Mouse (Mus musculus): ENCODE measurements around the gene Manf. TPM values are rescaled to one million over a fixed set of nuclear protein-coding genes. Genes with fewer than 3 reads are reported as not detected.

The Manf gene
- polyA plus RNA-seq, 1 experiment from 2014 or later = 224 TPM

DNA sequence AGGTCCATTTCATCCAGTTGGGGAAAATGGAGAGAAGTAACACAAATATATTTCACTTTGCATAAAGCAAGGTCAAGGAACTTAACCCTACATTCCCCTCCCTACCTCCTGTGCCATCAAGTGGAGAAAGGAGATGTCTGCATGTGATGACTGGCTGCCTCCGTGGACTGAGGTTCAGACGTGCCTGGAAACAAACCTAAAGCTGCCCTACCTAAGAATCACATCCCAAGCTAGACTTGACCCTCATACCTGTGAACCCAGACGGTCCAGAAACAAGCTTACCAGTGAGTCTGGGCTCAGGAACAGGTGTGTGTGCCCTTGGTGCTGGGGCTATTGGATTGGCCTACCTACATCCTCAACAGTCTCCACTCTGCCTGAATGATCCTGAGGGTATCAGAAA, 1.5 kb upstream of the Manf start:
- peaks cover 29% of the 10 kb centered on the region for H3K36me3 ChIP-seq
- WGBS = 48% methylated on average over 3 of the region's 3 CpGs
- peaks cover 32% of the 10 kb centered on the region for H3K4me1 ChIP-seq
- no peak for ATAC-seq (ENCODE audit: low FRiP score)
- H3K9ac ChIP-seq = no peak overlapping the region
- no peak overlapping the region for H3K27ac ChIP-seq
- H3K4me2 ChIP-seq (replicated peaks) = peak overlapping the region; percentile 81
- H3K9me3 ChIP-seq (replicated peaks) = no peaks in the 10 kb centered on the region
- no peak overlapping the region for H3K4me3 ChIP-seq
- H3K27me3 ChIP-seq = no peaks in the 10 kb centered on the region

GRCm38 (mm10) chr9:106892552-106892875, 735 bp upstream of the Manf start:
- H3K9ac ChIP-seq = peak overlapping the region; percentile 74
- no peaks in the 10 kb centered on the region for H3K9me3 ChIP-seq (replicated peaks)
- H3K4me1 ChIP-seq = peaks cover 40% of the 10 kb centered on the region
- peaks cover 32% of the 10 kb centered on the region for H3K36me3 ChIP-seq
- peak overlapping the region; percentile 81 for H3K4me2 ChIP-seq (replicated peaks)
- WGBS = 0% methylated on average over 9 of the region's 9 CpGs
- H3K4me3 ChIP-seq = peak overlapping the region; percentile 95
- peak overlapping the region; percentile 93 for H3K27ac ChIP-seq
- H3K27me3 ChIP-seq = no peaks in the 10 kb centered on the region
- no peak; the same call in 1 of the 2 replicates for ATAC-seq (ENCODE audit: low FRiP score)

DNA sequence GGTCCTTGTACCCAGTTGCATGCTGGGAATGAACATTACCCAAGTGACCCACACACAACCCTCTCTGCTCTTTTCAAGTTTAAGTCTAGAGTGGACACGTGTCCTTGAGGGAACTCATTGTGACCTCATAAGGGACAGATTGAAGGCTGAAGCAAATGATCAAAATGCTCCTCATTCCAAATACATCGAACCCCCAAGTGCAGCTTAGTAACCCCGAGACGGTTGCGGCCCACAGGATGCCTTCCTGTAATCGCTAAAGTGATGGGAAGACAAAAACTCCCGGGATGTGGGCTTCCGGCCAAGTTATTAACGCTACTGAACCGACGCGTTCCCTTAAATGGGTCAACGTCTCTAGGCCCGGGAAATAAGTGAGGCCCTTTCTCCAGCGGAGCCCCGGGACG, 438 bp downstream of the Manf start:
- Histone ChIP-seq H3K4me2 (replicated peaks) (peak overlapping the region; percentile 68), H3K4me3 (peak overlapping the region; percentile 95), H3K27me3 (no peaks in the 10 kb centered on the region), H3K9me3 (replicated peaks) (no peaks in the 10 kb centered on the region), H3K4me1 (peaks cover 43% of the 10 kb centered on the region), H3K36me3 (peaks cover 26% of the 10 kb centered on the region), H3K9ac (peak overlapping the region; percentile 92), H3K27ac (peak overlapping the region; percentile 88)
- WGBS = 1% methylated on average over 17 of the region's 17 CpGs
- no peak for ATAC-seq (ENCODE audit: low FRiP score)

DNA sequence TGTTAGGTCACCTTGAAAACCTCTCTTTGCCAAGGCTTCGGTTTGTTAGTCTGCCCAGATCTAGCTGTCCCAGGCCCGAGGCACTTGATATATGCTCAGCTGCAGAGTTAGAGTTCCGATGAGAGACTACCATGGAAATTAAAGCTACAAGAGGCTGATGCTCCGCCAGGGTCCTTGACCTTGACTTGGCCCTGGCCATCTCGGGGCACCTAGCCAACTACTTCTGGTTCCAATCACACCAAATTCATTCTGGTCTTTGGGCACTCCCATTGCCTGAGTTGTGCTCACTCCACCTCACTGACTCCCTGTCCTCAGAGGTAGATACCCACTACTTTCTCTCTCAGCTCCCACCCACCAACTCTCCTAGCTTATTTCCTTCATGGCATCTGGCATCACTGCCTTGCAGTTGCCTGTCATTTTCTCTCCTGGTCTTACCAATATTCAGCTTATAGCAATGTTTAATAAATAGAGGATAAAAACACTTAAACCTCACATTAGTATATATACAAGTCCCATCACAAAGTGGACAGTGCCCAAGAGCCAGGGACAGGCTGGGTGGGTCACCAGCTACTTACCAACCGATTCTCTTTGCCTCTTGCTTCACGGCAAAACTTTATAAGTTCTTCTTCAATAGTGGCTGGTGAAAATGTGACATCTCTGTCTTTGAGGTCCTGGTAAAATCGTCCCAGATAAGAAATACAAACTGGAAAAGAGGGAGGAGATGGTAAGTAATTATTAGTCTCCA, 1.1 kb downstream of the Manf start:
- Histone ChIP-seq H3K36me3 (peaks cover 25% of the 10 kb centered on the region), H3K27ac (no peak overlapping the region), H3K9ac (peak overlapping the region; percentile 92), H3K4me1 (peaks cover 47% of the 10 kb centered on the region), H3K27me3 (no peaks in the 10 kb centered on the region), H3K4me2 (replicated peaks) (peak overlapping the region; percentile 68), H3K9me3 (replicated peaks) (no peaks in the 10 kb centered on the region), H3K4me3 (peak overlapping the region; percentile 95)
- 66% methylated on average over 8 of the region's 8 CpGs for WGBS
- no peak for ATAC-seq (ENCODE audit: low FRiP score)

- H3K4me1 ChIP-seq = peaks cover 60% of the 10 kb centered on the region
- H3K36me3 ChIP-seq = peaks cover 37% of the 10 kb centered on the region
These were observed 2.5 kb downstream of the Manf start for GRCm38 (mm10) chr9:106889321-106889720.

GRCm38 (mm10) chr9:106888346-106888745, 3.4 kb downstream of the Manf start:
- Histone ChIP-seq H3K27ac (peak overlapping the region; percentile 2; the same call in 1 of the 2 replicates), H3K4me2 (replicated peaks) (no peak overlapping the region), H3K9ac (no peak overlapping the region), H3K9me3 (replicated peaks) (no peaks in the 10 kb centered on the region), H3K4me3 (no peak overlapping the region), H3K36me3 (peaks cover 43% of the 10 kb centered on the region), H3K4me1 (peaks cover 64% of the 10 kb centered on the region), H3K27me3 (no peaks in the 10 kb centered on the region)
- no peak for ATAC-seq (ENCODE audit: low FRiP score)
- WGBS = 95% methylated on average over 3 of the region's 3 CpGs

More at GRCm38 (mm10) chr9:106889321-106889720, 2.5 kb downstream of the Manf start:
- Histone ChIP-seq H3K9ac (0 out of 2 replicates have a peak overlapping the region, but pooled peaks have one; percentile 18), H3K4me3 (no peak overlapping the region), H3K4me2 (replicated peaks) (no peak overlapping the region), H3K9me3 (replicated peaks) (no peaks in the 10 kb centered on the region), H3K27me3 (no peaks in the 10 kb centered on the region), H3K27ac (no peak overlapping the region)
- no peak for ATAC-seq (ENCODE audit: low FRiP score)
- 90% methylated on average over 9 of the region's 9 CpGs for WGBS

DNA sequence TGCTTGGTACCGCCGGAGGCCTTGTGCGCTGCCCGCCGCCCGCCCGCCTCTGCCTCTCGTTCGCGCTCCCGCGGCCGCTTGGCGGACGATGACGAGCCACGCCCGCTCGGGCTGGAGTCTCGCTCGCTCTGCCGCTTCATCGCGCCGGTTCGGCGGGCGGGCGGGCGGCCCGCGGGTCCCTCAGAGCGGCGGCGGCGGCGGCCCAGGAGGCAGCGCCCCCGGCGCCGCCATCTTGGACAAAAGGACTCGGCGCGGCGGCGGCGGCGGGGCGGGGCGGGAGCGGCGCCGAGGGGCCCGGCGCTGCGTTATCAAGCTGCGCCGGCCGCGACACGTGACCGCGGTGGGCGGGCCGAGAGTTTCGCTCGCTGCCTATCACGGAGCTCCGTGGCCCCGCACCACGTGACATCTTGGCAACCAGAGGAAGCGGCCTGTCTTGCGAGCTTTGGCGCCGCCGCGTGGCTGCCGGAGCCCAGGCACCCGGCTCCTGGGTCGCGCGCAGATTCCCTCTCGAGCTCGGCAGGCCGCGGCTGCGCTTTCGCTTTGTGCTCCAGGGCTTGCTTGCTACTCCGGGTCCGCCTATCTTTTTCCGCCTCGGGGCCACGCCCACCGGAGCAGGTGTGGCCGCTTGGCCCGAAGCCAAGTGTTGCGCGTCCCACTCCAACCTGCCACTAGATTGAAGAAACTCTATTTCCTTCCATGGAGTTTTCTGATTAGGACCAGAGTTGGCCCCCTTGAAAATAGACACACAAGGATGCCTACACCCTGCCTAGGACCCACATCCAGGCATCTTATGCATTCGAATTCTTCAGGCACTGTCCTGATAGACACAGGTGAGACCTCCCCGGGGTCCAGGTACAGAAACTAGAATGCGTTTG, 4.7 kb downstream of the Manf start, which contains the start of gene Rbm15b:
TSS of gene Rbm15b (minus strand) at position 601 of the 875 bp plus-strand sequence.
- H3K9ac ChIP-seq = peak within 1 kb of the TSS; percentile 99
- H3K27ac ChIP-seq = peak within 1 kb of the TSS; percentile 91
- H3K4me1 ChIP-seq = peaks cover 74% of the 10 kb centered on the region
- H3K36me3 ChIP-seq = peaks cover 56% of the 10 kb centered on the region
- 3% methylated on average over 63 of the region's 101 CpGs for WGBS
- peak within 1 kb of the TSS; percentile 94 for H3K4me3 ChIP-seq
- no peaks in the 10 kb centered on the region for H3K9me3 ChIP-seq (replicated peaks)
- no peaks in the 10 kb centered on the region for H3K27me3 ChIP-seq
- peak; percentile 63 for ATAC-seq (ENCODE audit: low FRiP score)
- H3K4me2 ChIP-seq (replicated peaks) = peak within 1 kb of the TSS; percentile 99

- Histone ChIP-seq H3K9ac (peak overlapping the region; percentile 99), H3K4me1 (peaks cover 81% of the 10 kb centered on the region), H3K27me3 (no peaks in the 10 kb centered on the region), H3K36me3 (peaks cover 65% of the 10 kb centered on the region), H3K9me3 (replicated peaks) (no peaks in the 10 kb centered on the region), H3K4me2 (replicated peaks) (peak overlapping the region; percentile 99), H3K27ac (peak overlapping the region; percentile 91), H3K4me3 (peak overlapping the region; percentile 94)
- WGBS = under 1% methylated on average over 84 of the region's 107 CpGs
- peak; percentile 7; the same call in 1 of the 2 replicates for ATAC-seq (ENCODE audit: low FRiP score)
These were observed 5.7 kb downstream of the Manf start for GRCm38 (mm10) chr9:106885901-106886731.

DNA sequence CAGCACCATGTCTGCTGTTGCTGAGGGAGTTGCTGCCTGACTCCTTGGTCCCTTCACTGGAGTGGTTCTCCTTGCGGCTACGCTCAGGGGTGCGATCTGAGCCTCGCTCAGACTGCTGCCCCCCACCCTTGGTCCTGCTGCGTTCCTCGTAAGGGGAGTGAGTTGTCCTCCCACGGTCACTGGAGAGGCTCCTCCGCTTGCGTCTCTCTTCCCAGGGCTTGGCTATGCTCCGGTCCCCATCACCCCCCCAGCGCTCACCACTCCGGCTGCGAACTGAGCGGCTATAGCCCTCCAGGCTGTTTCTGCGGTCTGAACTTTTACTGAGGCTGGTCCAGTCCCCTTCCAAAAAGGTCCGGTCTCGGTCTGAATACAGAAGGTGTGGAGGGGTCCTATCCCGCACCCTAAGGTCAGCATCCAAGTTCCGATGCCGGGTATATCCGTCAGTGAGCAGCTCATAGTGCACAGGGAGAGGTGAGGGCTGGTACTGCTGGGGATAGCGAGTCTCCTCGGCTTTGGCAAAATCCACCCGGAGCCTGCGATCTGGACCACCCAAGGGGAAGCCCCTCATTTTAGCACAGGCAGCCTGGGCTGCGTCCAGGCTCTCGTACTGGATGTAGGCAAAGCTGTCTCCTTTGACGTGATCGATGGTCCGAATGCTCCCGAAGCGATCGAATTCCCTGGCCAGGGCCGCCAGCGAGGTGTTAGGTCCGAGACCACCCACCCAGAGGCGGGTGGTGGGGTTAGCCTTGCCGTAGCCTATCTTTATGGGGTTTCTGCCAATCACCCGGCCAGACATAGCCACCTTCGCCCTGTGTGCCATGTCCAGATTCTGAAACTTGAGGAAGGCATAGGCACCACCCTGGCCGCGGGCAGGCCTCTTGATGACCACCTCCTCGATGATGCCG, 6.5 kb downstream of the Manf start:
- WGBS = 23% methylated on average over 44 of the region's 44 CpGs
- peak overlapping the region; percentile 94 for H3K4me3 ChIP-seq
- H3K27me3 ChIP-seq = no peaks in the 10 kb centered on the region
- no peak for ATAC-seq (ENCODE audit: low FRiP score)
- peaks cover 75% of the 10 kb centered on the region for H3K4me1 ChIP-seq
- H3K4me2 ChIP-seq (replicated peaks) = peak overlapping the region; percentile 99
- no peaks in the 10 kb centered on the region for H3K9me3 ChIP-seq (replicated peaks)
- H3K36me3 ChIP-seq = peaks cover 65% of the 10 kb centered on the region
- H3K9ac ChIP-seq = peak overlapping the region; percentile 99
- peak overlapping the region; percentile 91 for H3K27ac ChIP-seq

DNA sequence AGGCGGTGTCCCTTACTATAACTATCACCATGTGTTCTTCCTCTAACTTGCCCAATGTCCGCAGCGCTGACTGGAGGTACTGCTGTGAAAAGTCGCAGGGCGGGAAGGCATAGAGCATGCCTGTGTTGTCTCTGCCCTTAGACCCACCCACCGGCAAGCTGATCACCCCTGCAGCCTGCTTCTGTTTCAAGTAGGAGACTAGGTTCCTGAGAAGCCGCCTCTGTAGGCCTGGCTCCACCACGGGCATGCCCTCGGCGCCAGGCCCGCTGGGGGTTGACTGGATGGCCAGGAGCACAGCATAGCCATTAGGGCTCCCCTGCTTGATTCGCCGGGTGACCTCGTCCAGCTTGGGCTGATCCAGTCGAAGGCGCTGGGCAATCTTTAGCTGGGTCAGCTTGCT, 7.5 kb downstream of the Manf start:
- no peaks in the 10 kb centered on the region for H3K27me3 ChIP-seq
- H3K4me3 ChIP-seq = peak overlapping the region; percentile 94
- H3K4me2 ChIP-seq (replicated peaks) = peak overlapping the region; percentile 99
- no peak for ATAC-seq (ENCODE audit: low FRiP score)
- H3K9me3 ChIP-seq (replicated peaks) = no peaks in the 10 kb centered on the region
- peaks cover 66% of the 10 kb centered on the region for H3K4me1 ChIP-seq
- WGBS = 39% methylated on average over 16 of the region's 16 CpGs
- no peak overlapping the region for H3K27ac ChIP-seq
- peaks cover 63% of the 10 kb centered on the region for H3K36me3 ChIP-seq
- peak overlapping the region; percentile 99 for H3K9ac ChIP-seq

DNA sequence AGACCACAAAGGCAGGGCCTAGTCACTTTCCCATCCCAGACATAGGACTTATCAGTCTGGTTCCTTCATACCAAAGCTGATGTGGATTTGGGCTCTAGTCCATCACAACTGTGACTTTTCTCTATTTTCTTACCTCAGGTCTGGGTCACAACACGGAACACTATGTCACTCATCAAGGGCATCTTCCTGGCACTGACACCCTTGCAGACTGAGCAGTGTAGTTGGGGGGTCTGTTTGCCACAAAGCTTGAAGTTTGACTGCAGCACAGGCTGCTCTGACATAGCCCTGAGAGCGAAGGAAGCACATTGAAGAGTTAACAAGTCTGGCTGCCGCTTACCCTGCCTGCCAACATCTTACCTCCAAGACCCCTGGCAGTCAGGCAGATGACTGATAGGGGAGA, 8.7 kb downstream of the Manf start:
- H3K4me3 ChIP-seq = peak overlapping the region; percentile 14
- no peaks in the 10 kb centered on the region for H3K27me3 ChIP-seq
- no peaks in the 10 kb centered on the region for H3K9me3 ChIP-seq (replicated peaks)
- peaks cover 60% of the 10 kb centered on the region for H3K36me3 ChIP-seq
- H3K27ac ChIP-seq = no peak overlapping the region
- peaks cover 58% of the 10 kb centered on the region for H3K4me1 ChIP-seq
- peak overlapping the region; percentile 99 for H3K4me2 ChIP-seq (replicated peaks)
- 76% methylated on average over 3 of the region's 3 CpGs for WGBS
- no peak for ATAC-seq (ENCODE audit: low FRiP score)
- 0 out of 2 replicates have a peak overlapping the region, but pooled peaks have one; percentile 33 for H3K9ac ChIP-seq
